Mouse (Mus musculus) neural tube, embryonic 12.5 days (tissue): Measurements from ENCODE around the gene Zscan26. TPM values are rescaled to one million over a fixed set of nuclear protein-coding genes. Genes with fewer than 3 reads are reported as not detected.
"Not testable (repeated sequence)": the region's sequence is repeated elsewhere in the genome, so short reads cannot be mapped to it uniquely, and the experiment has no call there.

Experiments used
- ATAC-seq: fragments of 200-750 bp; cut with Nextera tagmentation; 2 replicates; pipeline ENCODE4 v1.8.0; 2017; ENCODE audit warnings: low read depth, mild to moderate bottlenecking, moderate TSS enrichment, moderate library complexity; ENCODE audit not compliant: low FRiP score
- H3K27ac ChIP-seq: fragments of 300-500 bp; sonication (generic); 2 replicates; pipeline ENCODE4 v1.5.1; 2016
- H3K27me3 ChIP-seq: fragments of 300-500 bp; sonication (generic); replicated peaks from 2 replicates; pipeline ENCODE4 v1.6.1; 2016; ENCODE audit warnings: mild to moderate bottlenecking
- H3K36me3 ChIP-seq: fragments of 300-500 bp; sonication (generic); 2 replicates; pipeline ENCODE4 v1.6.1; 2016; ENCODE audit warnings: mild to moderate bottlenecking
- H3K4me1 ChIP-seq: fragments of 300-500 bp; sonication (generic); 2 replicates; pipeline ENCODE4 v1.6.1; 2016
- H3K4me2 ChIP-seq: fragments of 300-500 bp; sonication (generic); replicated peaks from 2 replicates; pipeline ENCODE4 v1.6.1; 2016; ENCODE audit warnings: mild to moderate bottlenecking
- H3K4me3 ChIP-seq: fragments of 300-500 bp; sonication (generic); 2 replicates; pipeline ENCODE4 v1.5.1; 2016
- H3K9ac ChIP-seq: fragments of 300-500 bp; sonication (generic); 2 replicates; pipeline ENCODE4 v1.6.1; 2016; ENCODE audit warnings: mild to moderate bottlenecking
- H3K9me3 ChIP-seq: fragments of 300-500 bp; sonication (generic); 2 replicates; pipeline ENCODE4 v1.6.1; 2016; ENCODE audit warnings: mild to moderate bottlenecking
- WGBS: fragments of 180-500 bp; shearing (Covaris S2); methylation state at CpG from one replicate; pipeline ENCODE4 v1.1.7; 2016; 5-methylcytosine and 5-hydroxymethylcytosine counted together
- polyA plus RNA-seq: library from polyadenylated mRNA; unstranded; fragments of >200 nt; fragmentation: Nextera tagmentation; extraction: Ambion mirVana; gene quantifications from 2 replicates; pipeline ENCODE4 v1.2.1, GENCODE M21; 2016

Gene Zscan26
- 22.9 and 26.7 TPM in 2 replicates for polyA plus RNA-seq

DNA sequence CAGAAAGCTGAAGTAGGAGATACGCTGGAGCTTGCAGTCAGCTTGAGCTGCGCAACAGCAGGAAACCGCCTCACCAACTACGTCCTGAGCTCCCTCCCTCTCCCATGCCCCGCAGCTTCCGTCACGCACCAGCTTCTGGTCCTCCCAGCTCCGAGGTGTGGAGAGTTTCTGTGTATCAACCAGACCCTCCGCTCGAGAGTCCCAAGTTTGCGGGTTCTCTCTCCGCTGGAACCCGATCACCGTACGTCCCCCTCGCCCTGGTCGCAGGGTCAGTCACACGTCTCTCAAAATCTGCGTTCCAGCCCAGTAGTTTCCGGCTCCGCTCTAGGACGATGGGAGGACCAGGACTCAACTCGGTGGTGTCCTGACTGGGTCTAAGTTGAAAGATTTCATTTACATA, at the start of gene Zscan26:
Gene Zscan26 (minus strand): TSS at position 282 of the 400 bp plus-strand sequence.
- WGBS, result under 1% methylated on average over 23 of the region's 23 CpGs
- Histone ChIP-seq H3K27ac (no peak within 1 kb of the TSS), H3K4me3 (peak within 1 kb of the TSS; percentile 66)

GRCm38 (mm10) chr13:21502296-21502695, 48.8 kb upstream of the Zscan26 start:
- Histone ChIP-seq H3K27ac (no peak overlapping the region), H3K9ac (no peak overlapping the region), H3K27me3 (no peaks in the 10 kb centered on the region), H3K4me3 (no peak overlapping the region), H3K9me3 (no peaks in the 10 kb centered on the region), H3K4me1 (no peaks in the 10 kb centered on the region; the same call in 1 of the 2 replicates), H3K4me2 (no peak overlapping the region), H3K36me3 (no peaks in the 10 kb centered on the region)
- ATAC-seq, result no peak
- WGBS, result 83% methylated on average over 5 of the region's 5 CpGs

More for the DNA sequence above, at the start of gene Zscan26:
- Histone ChIP-seq H3K36me3 (no peaks in the 10 kb centered on the region; the same call in 1 of the 2 replicates), H3K9ac (peak within 1 kb of the TSS; percentile 71), H3K4me1 (peaks cover 8% of the 10 kb centered on the region), H3K4me2 (peak within 1 kb of the TSS; percentile 75), H3K27me3 (no peaks in the 10 kb centered on the region), H3K9me3 (no peaks in the 10 kb centered on the region)
- peak; percentile 94 for ATAC-seq

DNA sequence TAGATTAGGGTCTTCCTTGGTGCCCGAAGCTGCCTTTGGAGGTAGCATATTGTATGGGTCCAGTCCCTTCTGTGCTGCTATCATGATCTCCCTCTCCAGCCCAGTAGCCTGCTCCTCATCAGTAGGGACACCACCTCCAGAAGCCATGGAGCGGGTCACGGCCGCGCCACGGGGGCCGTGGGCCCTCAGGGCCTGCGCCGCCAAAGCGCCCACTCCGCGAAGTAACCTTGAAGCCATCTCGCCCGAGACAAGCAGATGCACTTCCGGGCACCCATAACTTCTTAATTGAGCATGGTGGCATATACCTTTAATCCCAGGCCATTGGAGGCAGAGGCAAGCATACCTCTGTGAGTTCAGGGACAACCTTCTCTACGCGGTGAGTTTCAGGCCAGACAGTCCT, 47.7 kb upstream of the Zscan26 start, which contains the start of gene Gm11273:
Gene Gm11273 (minus strand): TSS at position 237 of the 400 bp plus-strand sequence.
- H3K9ac ChIP-seq, H3K4me3 ChIP-seq, H3K36me3 ChIP-seq, ATAC-seq, H3K4me1 ChIP-seq, H3K4me2 ChIP-seq, H3K9me3 ChIP-seq, H3K27me3 ChIP-seq, H3K27ac ChIP-seq: not testable (repeated sequence)
- WGBS, result 93% methylated on average over 17 of the region's 17 CpGs

DNA sequence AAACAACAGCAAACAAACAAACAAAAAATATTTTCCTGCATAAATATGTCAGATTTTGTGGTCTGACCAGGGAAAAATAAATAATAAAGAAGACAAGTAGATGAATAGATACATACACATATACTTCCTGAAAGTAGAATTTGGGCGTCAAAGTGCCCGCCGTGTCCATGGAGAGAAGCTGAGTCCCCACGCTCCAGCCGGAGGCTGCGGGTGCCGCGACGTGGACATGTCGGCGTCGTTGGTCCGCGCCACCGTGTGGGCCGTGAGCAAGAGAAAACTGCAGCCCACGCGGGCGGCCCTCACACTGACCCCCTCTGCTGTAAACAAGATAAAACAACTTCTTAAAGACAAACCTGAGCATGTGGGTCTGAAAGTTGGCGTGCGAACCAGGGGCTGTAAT, 41.5 kb upstream of the Zscan26 start, which contains the start of gene AK157302:
Gene AK157302 (plus strand): TSS at position 144 of the 400 bp plus-strand sequence.
- H3K4me3 ChIP-seq, result no peak within 1 kb of the TSS
- no peaks in the 10 kb centered on the region for H3K4me1 ChIP-seq
- H3K9ac ChIP-seq, result no peak within 1 kb of the TSS
- no peaks in the 10 kb centered on the region for H3K9me3 ChIP-seq
- no peak within 1 kb of the TSS for H3K27ac ChIP-seq
- H3K4me2 ChIP-seq, result no peak within 1 kb of the TSS
- no peaks in the 10 kb centered on the region for H3K36me3 ChIP-seq
- ATAC-seq, result no peak
- H3K27me3 ChIP-seq, result no peaks in the 10 kb centered on the region
- 95% methylated on average over 21 of the region's 21 CpGs for WGBS

DNA sequence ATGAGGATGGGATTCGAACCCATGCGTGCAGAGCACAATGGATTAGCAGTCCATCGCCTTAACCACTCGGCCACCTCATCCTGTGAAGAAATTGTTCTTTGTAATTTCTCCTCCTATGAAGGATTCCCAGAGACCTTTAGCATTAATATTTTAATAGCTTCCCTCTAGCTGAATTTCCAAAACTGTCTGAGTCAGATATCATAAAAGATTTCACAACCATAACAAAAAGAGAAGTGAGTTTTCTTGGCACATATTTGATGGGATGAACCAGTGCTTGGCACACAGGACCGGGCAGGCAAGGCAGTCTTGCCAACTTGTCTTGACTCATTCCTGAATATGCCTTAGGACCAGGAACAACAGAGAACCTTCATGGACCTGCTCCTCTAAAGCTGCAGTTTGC, 39.3 kb upstream of the Zscan26 start:
- no peak overlapping the region for H3K4me3 ChIP-seq

GRCm38 (mm10) chr13:21486881-21487280, 33.4 kb upstream of the Zscan26 start:
- ATAC-seq, result no peak
- Histone ChIP-seq H3K4me1 (no peaks in the 10 kb centered on the region), H3K27ac (no peak overlapping the region), H3K36me3 (peaks cover 18% of the 10 kb centered on the region; the same call in 1 of the 2 replicates), H3K9ac (no peak overlapping the region), H3K27me3 (no peaks in the 10 kb centered on the region), H3K4me3 (no peak overlapping the region), H3K9me3 (no peaks in the 10 kb centered on the region), H3K4me2 (no peak overlapping the region)
- WGBS, result 91% methylated on average over 1 of the region's 1 CpGs

More for the DNA sequence above, 39.3 kb upstream of the Zscan26 start:
- ATAC-seq, result no peak
- no peak overlapping the region for H3K27ac ChIP-seq
- 94% methylated on average over 5 of the region's 5 CpGs for WGBS
- no peaks in the 10 kb centered on the region for H3K9me3 ChIP-seq
- H3K4me1 ChIP-seq, result no peaks in the 10 kb centered on the region
- H3K36me3 ChIP-seq, result no peaks in the 10 kb centered on the region
- no peaks in the 10 kb centered on the region for H3K27me3 ChIP-seq
- no peak overlapping the region for H3K9ac ChIP-seq
- H3K4me2 ChIP-seq, result no peak overlapping the region

GRCm38 (mm10) chr13:21478759-21479670, 25.5 kb upstream of the Zscan26 start, which contains the start of the genes Zkscan4 and Gm10065:
Gene Zkscan4, plus strand, starts transcription at chr13:21478907.
Gene Gm10065, minus strand, starts transcription at chr13:21479441.
- 5% methylated on average over 31 of the region's 31 CpGs for WGBS
- H3K36me3 ChIP-seq, H3K9me3 ChIP-seq, H3K4me1 ChIP-seq, H3K27me3 ChIP-seq: not testable (repeated sequence)
- peak within 1 kb of the TSS; percentile 55 for H3K4me3 ChIP-seq
- peak within 1 kb of the TSS; percentile 66 for H3K9ac ChIP-seq
- H3K27ac ChIP-seq, result 0 out of 2 replicates have a peak within 1 kb of the TSS, but pooled peaks have one; percentile 4
- peak within 1 kb of the TSS; percentile 68 for H3K4me2 ChIP-seq
- ATAC-seq, result peak; percentile 92

DNA sequence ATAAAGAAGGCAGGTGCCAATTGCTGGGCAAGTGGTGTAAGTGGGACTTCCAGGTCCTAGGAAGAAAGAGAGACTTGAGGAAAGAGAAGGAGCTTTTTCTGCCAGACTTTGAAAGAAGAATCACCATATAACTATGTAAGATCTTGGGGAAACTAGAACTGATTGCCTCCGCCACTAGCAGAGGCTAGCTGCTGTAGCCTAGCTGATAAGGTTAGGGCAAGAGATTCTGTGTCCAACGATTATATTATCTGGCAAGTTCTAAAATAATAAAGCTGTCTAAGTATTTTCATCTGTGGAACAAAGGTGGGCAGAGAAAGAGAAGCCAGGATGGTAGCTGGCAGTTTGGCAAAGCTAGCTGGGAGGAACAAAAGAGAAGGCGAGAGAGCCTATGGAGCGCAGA, 18.9 kb upstream of the Zscan26 start:
- H3K4me1 ChIP-seq, result no peaks in the 10 kb centered on the region
- no peak overlapping the region for H3K4me2 ChIP-seq
- H3K9ac ChIP-seq, result no peak overlapping the region
- no peak overlapping the region for H3K27ac ChIP-seq
- no peaks in the 10 kb centered on the region for H3K9me3 ChIP-seq
- no peaks in the 10 kb centered on the region for H3K27me3 ChIP-seq
- no peak overlapping the region for H3K4me3 ChIP-seq
- no peaks in the 10 kb centered on the region for H3K36me3 ChIP-seq
- WGBS, result 34% methylated on average over 4 of the region's 4 CpGs
- no peak for ATAC-seq

DNA sequence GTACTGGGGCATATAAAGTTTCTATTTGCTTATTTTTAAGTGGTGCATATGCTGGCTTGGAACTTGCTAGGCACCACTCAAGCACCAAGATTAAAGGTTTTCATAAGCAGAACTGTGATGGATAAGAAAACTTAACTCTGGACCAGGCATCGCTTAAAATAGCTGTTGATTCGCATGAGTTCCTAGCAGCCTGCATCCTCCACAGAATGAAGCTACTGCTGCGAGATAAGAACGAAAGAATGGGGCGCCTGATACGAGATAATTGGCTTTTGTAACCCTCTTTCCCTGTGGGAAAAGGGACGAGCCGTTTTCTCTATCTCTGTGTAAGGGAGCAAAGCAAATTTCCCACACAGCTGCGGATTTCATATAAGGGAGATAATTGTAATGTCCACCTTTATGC, 15.6 kb upstream of the Zscan26 start:
- no peak overlapping the region for H3K27ac ChIP-seq
- no peak for ATAC-seq
- no peaks in the 10 kb centered on the region for H3K36me3 ChIP-seq
- peak overlapping the region; percentile 88; the same call in 1 of the 2 replicates for H3K4me2 ChIP-seq
- no peaks in the 10 kb centered on the region for H3K27me3 ChIP-seq
- 33% methylated on average over 9 of the region's 9 CpGs for WGBS
- no peaks in the 10 kb centered on the region for H3K4me1 ChIP-seq
- no peak overlapping the region for H3K4me3 ChIP-seq
- H3K9ac ChIP-seq, result no peak overlapping the region
- H3K9me3 ChIP-seq, result no peaks in the 10 kb centered on the region

- no peaks in the 10 kb centered on the region for H3K27me3 ChIP-seq
- peak within 1 kb of the TSS; percentile 52 for H3K4me3 ChIP-seq
- H3K4me1 ChIP-seq, result no peaks in the 10 kb centered on the region
- H3K4me2 ChIP-seq, result peak within 1 kb of the TSS; percentile 88
- H3K9me3 ChIP-seq, result no peaks in the 10 kb centered on the region
- H3K36me3 ChIP-seq, result no peaks in the 10 kb centered on the region
- under 1% methylated on average over 54 of the region's 54 CpGs for WGBS
- H3K9ac ChIP-seq, result peak within 1 kb of the TSS; percentile 69
- peak; percentile 99 for ATAC-seq
- no peak within 1 kb of the TSS for H3K27ac ChIP-seq
These were observed 14.8 kb upstream of the Zscan26 start, which contains the start of gene Nkapl for GRCm38 (mm10) chr13:21468061-21469019. Gene Nkapl, minus strand, starts transcription at chr13:21468509.

GRCm38 (mm10) chr13:21467336-21467735, 13.8 kb upstream of the Zscan26 start:
- no peak for ATAC-seq
- Histone ChIP-seq H3K9ac (no peak overlapping the region), H3K4me1 (no peaks in the 10 kb centered on the region), H3K36me3 (no peaks in the 10 kb centered on the region), H3K4me2 (peak overlapping the region; percentile 88; the same call in 1 of the 2 replicates), H3K27me3 (no peaks in the 10 kb centered on the region), H3K9me3 (no peaks in the 10 kb centered on the region), H3K4me3 (no peak overlapping the region), H3K27ac (no peak overlapping the region)
- 85% methylated on average over 10 of the region's 10 CpGs for WGBS
